Mouse (Mus musculus): ENCODE measurements around the gene Pard6b.

DNA sequence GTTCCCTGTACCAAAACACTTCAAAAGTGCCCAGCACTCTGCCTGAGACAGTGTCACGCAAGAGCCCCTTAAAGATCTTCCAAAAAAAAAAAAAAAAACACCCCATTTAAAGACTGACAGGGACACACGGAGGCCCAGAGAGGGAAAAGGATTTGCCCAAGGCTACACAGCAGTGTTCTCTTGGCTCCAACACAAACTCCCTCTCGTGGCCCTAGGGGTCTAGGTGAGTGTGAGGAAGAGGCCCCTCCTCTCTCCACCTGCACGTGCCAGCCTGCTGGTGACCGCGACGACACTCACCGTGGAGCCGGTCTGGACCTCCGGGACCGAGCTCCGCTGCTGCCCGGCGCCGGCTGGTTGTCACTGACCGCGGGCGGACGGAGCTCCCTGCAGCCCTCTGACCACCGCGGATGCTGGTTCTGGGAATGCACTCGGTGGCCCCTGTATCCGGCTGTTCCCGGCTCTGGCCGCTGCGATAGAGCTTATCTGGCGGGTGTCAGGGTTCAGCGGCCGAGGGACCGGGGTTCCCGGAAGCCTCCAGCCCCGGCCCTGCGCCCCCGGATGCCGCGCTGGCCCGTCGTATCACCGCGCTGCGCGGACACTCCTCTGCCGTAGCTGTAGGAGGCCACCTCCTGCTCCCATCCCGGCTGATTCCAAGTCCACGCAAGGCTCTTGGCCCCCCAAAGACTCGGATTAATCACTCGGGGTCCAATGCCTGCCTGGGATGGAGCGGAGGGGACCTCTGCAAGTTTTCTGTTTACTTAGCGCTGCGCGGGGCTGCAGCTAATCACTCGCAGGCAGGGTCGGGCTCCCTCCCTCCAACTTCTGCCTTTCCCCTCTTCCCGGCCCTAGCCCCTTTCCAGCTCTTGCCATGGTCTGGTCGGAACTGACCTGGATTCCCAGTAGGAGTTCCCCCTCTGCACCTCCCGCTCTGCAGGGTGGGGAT, 30.5 kb upstream of the Pard6b start:
- TF ChIP-seq POLR2A (IDR thresholded peaks at IDR 0.05; ENCODE audit: borderline replicate concordance, low read depth, low read length) (no peak), CTCF (IDR thresholded peaks at IDR 0.05; ENCODE audit: low read depth, low read length) (no peak)
